Comparison of ENCODE assay signal across 8 mouse cellular contexts in the genomic region with DNA sequence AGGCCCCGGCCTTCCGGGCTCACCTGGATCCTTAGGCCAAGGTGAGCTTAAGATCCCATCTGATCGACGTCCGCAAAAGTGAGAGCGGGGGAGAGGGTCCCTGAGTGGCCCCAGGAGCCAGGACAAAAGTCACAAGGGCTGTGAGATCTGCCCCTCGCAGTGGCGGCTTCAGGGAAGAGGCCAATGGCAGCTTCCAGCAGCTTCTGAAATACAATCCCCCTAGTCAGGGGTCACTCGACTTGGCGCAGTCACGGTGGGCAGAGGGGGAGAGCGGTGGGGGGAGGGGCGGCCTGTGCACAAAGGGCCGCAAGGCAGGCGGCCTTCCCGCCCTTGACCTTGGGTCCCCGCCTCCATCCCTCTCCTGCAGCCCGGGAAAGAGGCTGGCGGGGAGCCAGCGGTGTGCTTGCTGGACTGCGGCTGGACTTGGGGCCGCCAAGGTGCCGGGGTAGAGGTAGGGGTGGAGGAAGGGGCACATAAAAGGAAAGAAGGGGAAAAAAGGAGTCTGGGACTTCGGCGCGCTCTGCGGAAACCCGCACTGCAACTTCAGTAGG. TPM values are rescaled to one million over a fixed set of nuclear protein-coding genes. Genes with fewer than 3 reads are reported as not detected.
DNase-seq lines count a peak whose midpoint lies in the region; ATAC-seq lines count a peak whose summit lies in the region.

No protein-coding gene starts in this region.

- peak overlapping the region; percentile 49 to 53 for H3K4me3 ChIP-seq in heart, embryonic 14.5 days (ENCODE audit: control insufficient read depth in 1 of 2, insufficient read depth in 1 of 2, low read depth in 1 of 2, low read length in 2 of 2)
- peak overlapping the region; percentile 43 for H3K4me3 ChIP-seq in kidney, embryonic 16.5 days (ENCODE audit: low read length)

- H3K9me3 ChIP-seq in heart, embryonic 14.5 days (ENCODE audit: control insufficient read depth, low read length): no peaks in the 10 kb centered on the region
- H3K9me3 ChIP-seq in kidney, embryonic 16.5 days (ENCODE audit: low read length): no peaks in the 10 kb centered on the region

- no peaks in the 10 kb centered on the region for H3K36me3 ChIP-seq in heart, embryonic 14.5 days (ENCODE audit: control insufficient read depth, insufficient read depth, low read length)
- H3K36me3 ChIP-seq in kidney, embryonic 16.5 days (ENCODE audit: insufficient read depth, low read length): no peaks in the 10 kb centered on the region

- 5% methylated on average over 27 of the region's 28 CpGs for WGBS in heart, embryonic 14.5 days
- WGBS in kidney, embryonic 16.5 days: 2% methylated on average over 28 of the region's 28 CpGs

- peak; percentile 45 for DNase-seq in CD4-positive helper T cell, adult 2 months (ENCODE audit: low read depth, low spot score)
- DNase-seq in adrenal gland, postnatal 36 days: peak; percentile 71 to 84
- peak; percentile 58 to 72 for DNase-seq in lung, postnatal 4 days
- DNase-seq in c-Kit-positive CD71-positive TER-119-positive erythroid progenitor cells, embryonic 14.5 days (ENCODE audit: low spot score): no peak
- no peak for DNase-seq in gastrocnemius, postnatal 14 days

- peak; percentile 69 for ATAC-seq in heart, embryonic 14.5 days (ENCODE audit: insufficient number of reproducible peaks, insufficient read depth, low FRiP score, low read depth)
- ATAC-seq in kidney, embryonic 16.5 days (ENCODE audit: low FRiP score, low TSS enrichment): peak; percentile 77
- no peak for ATAC-seq in monocyte, adult 5-6 weeks (replicated peaks; ENCODE audit: insufficient number of reproducible peaks, low FRiP score, low TSS enrichment, poor library complexity, severe bottlenecking)

- H3K27me3 ChIP-seq in heart, embryonic 14.5 days (ENCODE audit: control insufficient read depth, insufficient read depth, low read length): peaks cover 3% of the 10 kb centered on the region; the same call in 1 of the 2 replicates
- H3K27me3 ChIP-seq in kidney, embryonic 16.5 days (ENCODE audit: insufficient read depth, low read length): no peaks in the 10 kb centered on the region; the same call in 1 of the 2 replicates

- intact Hi-C loops in gastrocnemius, postnatal 14 days (cut with DNase I; ENCODE audit: low total_unique reads): no loop called here

- H3K4me1 ChIP-seq in heart, embryonic 14.5 days (ENCODE audit: control insufficient read depth in 2 of 2, insufficient read depth in 2 of 2, low read length in 2 of 2): peaks cover 22 to 60% of the 10 kb centered on the region in 2 experiments
- H3K4me1 ChIP-seq in kidney, embryonic 16.5 days (ENCODE audit: insufficient read depth, low read length): peaks cover 58% of the 10 kb centered on the region

- peak overlapping the region; percentile 92 to 94 for H3K27ac ChIP-seq in heart, embryonic 14.5 days (replicated peaks in 1 of 2; ENCODE audit: control insufficient read depth in 1 of 2, insufficient read depth in 1 of 2, low read depth in 2 of 2, low read length in 2 of 2)
- H3K27ac ChIP-seq in kidney, embryonic 16.5 days (ENCODE audit: low read length): peak overlapping the region; percentile 96

- peak overlapping the region; percentile 86 for H3K9ac ChIP-seq in heart, embryonic 14.5 days (ENCODE audit: low read length)
- H3K9ac ChIP-seq in kidney, embryonic 16.5 days (replicated peaks; ENCODE audit: low read length): peak overlapping the region; percentile 75

- peak overlapping the region; percentile 95 for H3K4me2 ChIP-seq in heart, embryonic 14.5 days (ENCODE audit: low read length)
- peak overlapping the region; percentile 82 for H3K4me2 ChIP-seq in kidney, embryonic 16.5 days (replicated peaks; ENCODE audit: low read depth, low read length)

RNA-seq across cellular contexts. Expression of a gene that starts 23.6 kb away (rescaled TPM):
- under 1 TPM; 0.07 to 0.50 TPM for total RNA-seq in adrenal gland, postnatal 36 days (2021)
- 4.4 TPM in 2 replicates for polyA plus RNA-seq in heart, embryonic 14.5 days (2014; fragmentation: Nextera tagmentation; extraction: Ambion mirVana)
- polyA plus RNA-seq in kidney, embryonic 16.5 days (2015; fragmentation: Nextera tagmentation; extraction: Ambion mirVana): 2.6 TPM in 2 replicates
- 0.76 to 1.8 TPM (median 0.85 TPM) in 3 replicates for total RNA-seq in monocyte, adult 5-6 weeks (2017)
- under 1 TPM; 0.06 to 0.11 TPM for total RNA-seq in gastrocnemius, postnatal 14 days (2021)

Comparison
In these comparisons a context has a peak if more than half of its experiments do, and no peak if none do; other contexts are left out.
1. DNase-seq: peak in CD4-positive helper T cell, adult 2 months (single experiment), adrenal gland, postnatal 36 days (2 of 2) and lung, postnatal 4 days (2 of 2); none in c-Kit-positive CD71-positive TER-119-positive erythroid progenitor cells, embryonic 14.5 days (single experiment) and gastrocnemius, postnatal 14 days (single experiment).